Mouse (Mus musculus): ENCODE results near the gene Plpp7.

- no peak for TF ChIP-seq HCFC1 (IDR thresholded peaks at IDR 0.05; ENCODE audit: low read depth, low read length)
- TF ChIP-seq SMC3 (IDR thresholded peaks at IDR 0.05; ENCODE audit: low read depth, low read length) = no peak
- no peak for TF ChIP-seq MYC (IDR thresholded peaks at IDR 0.05; ENCODE audit: low read depth, low read length)
- no peak for TF ChIP-seq CTCF (conservative IDR thresholded peaks at IDR 0.05 in 1 of 2, IDR thresholded peaks at IDR 0.05 in 1 of 2; ENCODE audit: low read depth in 2 of 2, low read length in 2 of 2)
- no peak for TF ChIP-seq NRF1 (IDR thresholded peaks at IDR 0.05; ENCODE audit: low read depth, low read length)
- no peak for TF ChIP-seq EP300 (IDR thresholded peaks at IDR 0.05; ENCODE audit: low read length)
- no peak for TF ChIP-seq POLR2AphosphoS2 (IDR thresholded peaks at IDR 0.05; ENCODE audit: low read depth, low read length)
Measured at GRCm38 (mm10) chr2:32051791-32052190, 43.5 kb upstream of the Plpp7 start.

All from CH12.LX (cell line).